Mouse (Mus musculus) neural tube, embryonic 15.5 days (tissue): ENCODE measurements around the gene Zfp108. TPM values are rescaled to one million over a fixed set of nuclear protein-coding genes. Genes with fewer than 3 reads are reported as not detected.
A peak's percentile ranks its signal among the peaks of the same experiment; 100 is the strongest.
"Not testable (repeated sequence)": the region's sequence is repeated elsewhere in the genome, so short reads cannot be mapped to it uniquely, and the experiment has no call there.

Experiments used
- ATAC-seq: fragments of 200-750 bp; cut with Nextera tagmentation; 2 replicates; pipeline ENCODE4 v1.8.0; 2017; ENCODE audit warnings: mild to moderate bottlenecking, moderate TSS enrichment, moderate library complexity; ENCODE audit not compliant: low FRiP score
- H3K27ac ChIP-seq: fragments of 300-500 bp; sonication (generic); replicated peaks from 2 replicates; pipeline ENCODE4 v1.5.1; 2015; ENCODE audit warnings: mild to moderate bottlenecking, inconsistent platforms
- H3K27me3 ChIP-seq: fragments of 300-500 bp; sonication (generic); replicated peaks from 2 replicates; pipeline ENCODE4 v1.6.1; 2015; ENCODE audit warnings: inconsistent platforms
- H3K36me3 ChIP-seq: fragments of 300-500 bp; sonication (generic); 2 replicates; pipeline ENCODE4 v1.6.1; 2015; ENCODE audit warnings: inconsistent platforms
- H3K4me1 ChIP-seq: fragments of 300-500 bp; sonication (generic); 2 replicates; pipeline ENCODE4 v1.6.1; 2015; ENCODE audit warnings: inconsistent platforms
- H3K4me2 ChIP-seq: fragments of 300-500 bp; sonication (generic); 2 replicates; pipeline ENCODE4 v1.6.1; 2015; ENCODE audit warnings: inconsistent platforms, mild to moderate bottlenecking, moderate library complexity
- H3K4me3 ChIP-seq: fragments of 300-500 bp; sonication (generic); replicated peaks from 2 replicates; pipeline ENCODE4 v1.5.1; 2015; ENCODE audit warnings: mild to moderate bottlenecking, inconsistent platforms
- H3K9ac ChIP-seq: fragments of 300-500 bp; sonication (generic); replicated peaks from 2 replicates; pipeline ENCODE4 v1.6.1; 2015; ENCODE audit warnings: mild to moderate bottlenecking, inconsistent platforms
- H3K9me3 ChIP-seq: fragments of 300-500 bp; sonication (generic); replicated peaks from 2 replicates; pipeline ENCODE4 v1.6.1; 2016; ENCODE audit warnings: inconsistent platforms
- WGBS: fragments of 180-500 bp; shearing (Covaris S2); methylation state at CpG from one replicate; pipeline ENCODE4 v1.1.7; 2015; ENCODE audit warnings: mixed read lengths; 5-methylcytosine and 5-hydroxymethylcytosine counted together
- polyA plus RNA-seq: library from polyadenylated mRNA; unstranded; fragments of >200 nt; fragmentation: Nextera tagmentation; extraction: Ambion mirVana; gene quantifications from 2 replicates; pipeline ENCODE4 v1.2.1, GENCODE M21; 2015

Zfp108 gene
- polyA plus RNA-seq, 1 experiment from 2014 or later = 6.0 TPM

DNA sequence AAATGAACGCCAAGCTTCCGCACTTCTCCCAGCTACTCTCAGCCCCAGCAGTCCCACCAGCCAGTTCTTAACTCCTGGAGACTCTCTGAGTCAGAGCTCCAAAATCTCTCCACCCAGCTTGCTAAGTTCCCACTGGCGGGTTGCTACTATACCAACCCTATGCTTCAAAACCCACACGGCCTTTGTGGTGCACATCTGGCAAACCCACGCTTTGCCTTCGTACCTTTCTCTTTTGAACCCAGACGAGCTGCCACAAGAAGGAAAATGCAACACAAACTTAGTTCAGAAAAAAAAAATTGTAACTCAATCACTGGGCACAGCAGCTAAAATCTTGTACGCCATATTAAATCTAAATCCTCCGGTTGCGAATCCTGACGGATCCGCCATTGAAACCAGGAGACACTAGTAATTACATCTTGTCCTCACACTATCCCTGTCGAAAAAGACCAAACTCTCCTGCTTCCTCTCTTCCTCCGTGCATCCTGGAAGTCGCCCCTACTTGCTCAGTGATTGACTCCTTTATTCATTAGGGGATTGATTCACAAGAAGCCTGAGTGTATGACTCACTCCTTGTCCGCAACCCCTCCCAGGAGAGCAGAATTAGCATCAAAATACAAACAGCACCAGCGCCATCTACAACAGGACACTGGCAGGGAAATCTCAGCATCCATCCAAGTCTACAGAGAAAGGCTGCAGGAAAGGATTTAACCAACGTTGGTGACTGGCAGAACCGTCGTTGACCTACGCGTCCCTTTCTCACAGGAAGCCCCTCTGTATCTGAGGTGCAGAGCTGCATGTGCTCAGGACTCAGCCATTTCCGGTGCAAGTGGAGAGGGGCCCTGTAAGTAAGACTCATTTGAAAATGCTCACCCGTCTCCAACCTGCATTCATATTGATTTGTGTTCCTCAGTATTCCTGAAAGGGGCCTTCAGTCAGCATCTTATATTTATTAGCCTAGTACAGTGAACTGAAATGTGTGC is 13.9 kb downstream of the Zfp108 start:
- Histone ChIP-seq H3K9ac (no peak overlapping the region), H3K27me3 (no peaks in the 10 kb centered on the region), H3K36me3 (peaks cover 2% of the 10 kb centered on the region; the same call in 1 of the 2 replicates), H3K9me3 (no peaks in the 10 kb centered on the region), H3K4me1 (peaks cover 13% of the 10 kb centered on the region), H3K27ac (no peak overlapping the region), H3K4me2 (no peak overlapping the region), H3K4me3 (no peak overlapping the region)
- no peak for ATAC-seq
- 71% methylated on average over 24 of the region's 24 CpGs for WGBS

DNA sequence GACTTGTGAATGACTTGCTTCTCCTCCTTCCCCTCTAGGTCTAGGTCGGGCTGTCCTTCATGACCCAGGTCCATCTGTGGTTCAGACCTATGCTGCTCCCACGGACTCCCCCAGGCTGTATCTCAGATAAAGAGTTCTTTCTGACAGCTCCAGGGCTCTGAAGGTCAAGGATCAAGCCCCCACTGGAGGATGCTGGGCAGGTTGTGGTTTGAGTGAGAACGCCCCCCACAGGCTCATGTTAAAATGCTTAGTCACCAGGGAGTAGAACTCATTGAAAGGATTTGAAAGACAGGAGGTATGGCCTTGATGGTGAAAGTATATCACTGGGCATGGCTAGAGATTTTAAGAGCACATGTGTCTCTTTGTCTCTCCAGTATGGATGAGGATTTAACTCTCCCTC is 14.7 kb downstream of the Zfp108 start:
- Histone ChIP-seq H3K27me3 (no peaks in the 10 kb centered on the region), H3K4me2 (peak overlapping the region; percentile 90), H3K36me3 (peaks cover 9% of the 10 kb centered on the region), H3K4me1 (peaks cover 13% of the 10 kb centered on the region), H3K27ac (no peak overlapping the region), H3K9ac (no peak overlapping the region), H3K4me3 (peak overlapping the region; percentile 67; the same call in 1 of the 2 replicates), H3K9me3 (no peaks in the 10 kb centered on the region)
- WGBS = 79% methylated on average over 3 of the region's 3 CpGs
- ATAC-seq = peak; percentile 18; the same call in 1 of the 2 replicates

GRCm38 (mm10) chr7:24269667-24270287 is 15.2 kb downstream of the Zfp108 start:
- Histone ChIP-seq H3K4me1 (peaks cover 13% of the 10 kb centered on the region), H3K4me2 (peak overlapping the region; percentile 90), H3K9ac (peak overlapping the region; percentile 84), H3K36me3 (peaks cover 14% of the 10 kb centered on the region), H3K4me3 (peak overlapping the region; percentile 67), H3K27ac (peak overlapping the region; percentile 86; the same call in 1 of the 2 replicates), H3K9me3 (no peaks in the 10 kb centered on the region), H3K27me3 (no peaks in the 10 kb centered on the region)
- 40% methylated on average over 7 of the region's 7 CpGs for WGBS
- ATAC-seq = peak; percentile 62

GRCm38 (mm10) chr7:24270288-24270672 is 15.7 kb downstream of the Zfp108 start, which contains the start of gene Zfp93:
TSS of gene Zfp93 (plus strand) at chr7:24270420.
- peak within 1 kb of the TSS; percentile 90 for H3K4me2 ChIP-seq
- H3K9me3 ChIP-seq = no peaks in the 10 kb centered on the region
- peak within 1 kb of the TSS; percentile 84 for H3K9ac ChIP-seq
- H3K27ac ChIP-seq = peak within 1 kb of the TSS; percentile 86
- H3K4me3 ChIP-seq = peak within 1 kb of the TSS; percentile 67
- peaks cover 19% of the 10 kb centered on the region for H3K36me3 ChIP-seq
- peak; percentile 92 for ATAC-seq
- H3K27me3 ChIP-seq = no peaks in the 10 kb centered on the region
- peaks cover 13% of the 10 kb centered on the region for H3K4me1 ChIP-seq
- 0% methylated on average over 12 of the region's 12 CpGs for WGBS

DNA sequence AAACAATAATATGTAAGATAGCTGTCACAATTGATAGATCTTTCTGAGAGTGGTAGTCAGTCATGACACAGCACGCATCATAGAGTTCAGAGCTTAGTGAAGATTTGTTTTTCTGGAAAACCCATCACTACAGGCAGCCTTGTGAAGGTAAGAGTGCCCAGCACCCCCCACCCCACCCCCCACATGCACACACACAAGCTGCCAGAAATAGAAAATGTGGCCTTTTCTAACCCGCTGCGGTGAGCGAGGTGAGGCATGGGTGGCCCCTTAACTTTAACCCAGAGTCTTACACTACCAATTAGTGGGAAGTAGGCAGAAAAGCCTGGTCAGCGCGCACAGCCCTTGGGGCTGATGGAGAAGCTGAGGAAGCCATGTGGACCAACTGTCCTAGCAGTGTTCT is 16.6 kb downstream of the Zfp108 start:
- no peak overlapping the region for H3K27ac ChIP-seq
- no peak for ATAC-seq
- peak overlapping the region; percentile 90; the same call in 1 of the 2 replicates for H3K4me2 ChIP-seq
- H3K27me3 ChIP-seq = no peaks in the 10 kb centered on the region
- H3K4me3 ChIP-seq = no peak overlapping the region
- peaks cover 24% of the 10 kb centered on the region for H3K36me3 ChIP-seq
- 98% methylated on average over 6 of the region's 6 CpGs for WGBS
- no peaks in the 10 kb centered on the region for H3K9me3 ChIP-seq
- H3K9ac ChIP-seq = no peak overlapping the region
- peaks cover 13% of the 10 kb centered on the region for H3K4me1 ChIP-seq

GRCm38 (mm10) chr7:24274456-24274855 is 19.9 kb downstream of the Zfp108 start:
- Histone ChIP-seq H3K4me2 (no peak overlapping the region), H3K27me3 (no peaks in the 10 kb centered on the region), H3K9me3 (no peaks in the 10 kb centered on the region), H3K4me1 (peaks cover 11% of the 10 kb centered on the region), H3K4me3 (no peak overlapping the region), H3K9ac (no peak overlapping the region), H3K27ac (no peak overlapping the region), H3K36me3 (peaks cover 31% of the 10 kb centered on the region)
- 98% methylated on average over 4 of the region's 4 CpGs for WGBS
- ATAC-seq = no peak

DNA sequence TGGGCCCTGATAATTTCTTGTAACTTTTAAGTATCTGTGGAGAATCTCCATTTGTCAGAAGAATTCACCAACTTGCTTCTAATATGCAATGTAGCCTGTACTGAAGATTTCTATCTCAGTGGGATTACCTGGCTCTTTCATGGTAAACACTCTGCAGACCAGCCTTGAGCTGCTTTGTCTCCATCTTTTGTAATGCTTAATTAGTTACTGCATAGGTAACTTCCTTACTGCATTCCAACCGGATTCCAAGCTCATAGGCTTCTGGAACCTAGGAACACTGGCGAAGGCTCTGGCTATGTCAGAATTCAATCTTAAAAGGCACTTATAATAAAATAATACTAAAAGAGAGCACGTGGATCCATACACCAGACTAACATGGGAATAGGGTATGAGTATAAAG is 24.2 kb downstream of the Zfp108 start:
- peaks cover 28% of the 10 kb centered on the region for H3K36me3 ChIP-seq
- H3K27ac ChIP-seq, H3K27me3 ChIP-seq, H3K4me1 ChIP-seq, ATAC-seq, H3K4me3 ChIP-seq, H3K9me3 ChIP-seq, H3K4me2 ChIP-seq, H3K9ac ChIP-seq: not testable (repeated sequence)
- WGBS = 86% methylated on average over 3 of the region's 3 CpGs

DNA sequence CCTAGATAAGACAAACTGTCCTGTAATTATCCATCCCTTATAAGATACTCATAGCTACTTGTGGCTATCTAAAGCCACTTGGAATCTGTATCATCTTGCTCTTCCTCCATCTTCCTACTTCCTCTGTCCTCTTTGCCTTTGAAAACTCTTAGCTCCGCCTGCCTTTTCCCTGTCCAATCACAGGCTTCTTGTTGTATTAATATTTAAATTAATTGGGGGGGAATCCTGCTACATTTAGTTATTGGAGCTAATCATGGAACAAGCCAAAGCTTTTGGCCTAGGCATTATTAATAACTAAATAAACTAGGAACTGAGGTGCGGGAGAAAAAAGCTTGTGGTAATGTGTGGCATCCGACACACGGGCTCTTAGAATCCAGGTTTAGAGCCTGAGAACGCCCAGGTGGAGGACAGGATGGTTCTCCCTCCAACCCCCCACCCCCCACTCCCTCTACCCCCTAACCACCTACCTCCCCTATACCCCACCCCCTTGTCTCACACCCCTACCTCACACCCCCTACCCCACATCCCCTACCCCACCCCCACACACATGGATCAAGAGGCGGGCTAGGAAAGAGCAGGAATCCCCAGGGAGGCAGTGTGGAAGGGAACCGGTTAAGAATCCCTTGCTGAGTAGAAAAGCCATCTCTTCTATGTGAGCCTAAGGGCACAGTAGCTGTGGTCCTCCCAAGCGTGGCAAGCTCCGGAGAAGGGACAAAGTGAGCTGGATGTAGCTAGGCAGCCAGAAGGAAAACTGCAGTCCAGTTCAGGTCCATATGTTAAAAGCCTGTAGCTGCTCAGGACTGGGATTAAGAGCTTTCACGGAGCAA is 25.6 kb downstream of the Zfp108 start:
- Histone ChIP-seq H3K9ac (no peak overlapping the region), H3K27ac (no peak overlapping the region), H3K36me3 (peaks cover 14% of the 10 kb centered on the region), H3K4me2 (no peak overlapping the region), H3K27me3 (no peaks in the 10 kb centered on the region), H3K4me3 (no peak overlapping the region), H3K9me3 (no peaks in the 10 kb centered on the region), H3K4me1 (no peaks in the 10 kb centered on the region)
- no peak for ATAC-seq
- WGBS = 63% methylated on average over 10 of the region's 10 CpGs

DNA sequence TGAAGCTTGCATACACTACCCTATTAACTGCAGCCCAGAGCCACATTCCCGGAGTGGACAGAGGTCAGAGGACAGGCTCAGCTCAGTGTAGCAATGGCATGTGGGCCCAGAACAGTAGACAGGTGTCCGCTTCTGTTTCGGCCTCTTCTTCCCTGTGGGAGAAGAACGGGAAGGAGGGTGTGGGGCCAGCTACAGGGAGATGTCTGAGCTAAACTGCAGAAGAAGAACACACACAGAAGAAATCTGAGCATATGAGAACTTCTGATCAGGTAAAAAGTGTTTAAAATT is 26.2 kb downstream of the Zfp108 start:
- Histone ChIP-seq H3K9me3 (no peaks in the 10 kb centered on the region), H3K27ac (no peak overlapping the region), H3K27me3 (no peaks in the 10 kb centered on the region), H3K4me1 (no peaks in the 10 kb centered on the region), H3K4me2 (no peak overlapping the region), H3K4me3 (no peak overlapping the region), H3K9ac (no peak overlapping the region), H3K36me3 (peaks cover 11% of the 10 kb centered on the region)
- 75% methylated on average over 4 of the region's 4 CpGs for WGBS
- no peak for ATAC-seq

- 51% methylated on average over 4 of the region's 4 CpGs for WGBS
- Histone ChIP-seq H3K4me2 (no peak overlapping the region), H3K4me1 (no peaks in the 10 kb centered on the region), H3K4me3 (no peak overlapping the region), H3K36me3 (peaks cover 48% of the 10 kb centered on the region), H3K9ac (no peak overlapping the region), H3K9me3 (no peaks in the 10 kb centered on the region), H3K27me3 (no peaks in the 10 kb centered on the region), H3K27ac (no peak overlapping the region)
- no peak for ATAC-seq
These were observed 31.5 kb downstream of the Zfp108 start for GRCm38 (mm10) chr7:24286090-24286489.

DNA sequence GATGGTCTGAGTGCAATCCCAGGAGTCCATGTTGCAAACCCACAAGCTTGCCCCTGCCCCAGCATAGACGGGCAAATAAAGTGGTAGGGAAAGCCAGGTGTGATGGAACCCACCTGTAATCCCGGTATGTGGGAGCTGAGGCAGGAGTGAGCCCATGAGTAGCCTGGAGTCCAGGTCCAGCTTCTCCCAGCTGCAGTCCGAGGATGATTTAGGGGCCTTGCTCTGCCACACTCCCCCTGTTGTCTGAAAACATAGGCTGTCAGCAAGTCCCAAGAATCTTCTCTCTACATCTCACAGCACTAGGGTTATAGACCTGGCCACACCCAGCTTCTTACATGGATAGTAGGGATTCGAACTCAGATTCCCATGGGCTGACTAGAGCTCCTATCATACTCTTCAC is 32.3 kb downstream of the Zfp108 start:
- ATAC-seq = no peak
- 85% methylated on average over 4 of the region's 4 CpGs for WGBS
- H3K9ac ChIP-seq = no peak overlapping the region
- H3K36me3 ChIP-seq = peaks cover 56% of the 10 kb centered on the region
- no peaks in the 10 kb centered on the region for H3K27me3 ChIP-seq
- H3K27ac ChIP-seq = no peak overlapping the region
- H3K4me3 ChIP-seq = no peak overlapping the region
- no peaks in the 10 kb centered on the region for H3K9me3 ChIP-seq
- H3K4me1 ChIP-seq = no peaks in the 10 kb centered on the region
- H3K4me2 ChIP-seq = no peak overlapping the region
